18 mouse cellular contexts compared by ENCODE assay signal in genomic region chr1:168271207-168271606, GRCm38 (mm10).
"Had no signal": no experiment of that assay in that cellular context is flagged by ENCODE, and none has a peak within 500 bp of the region (broad histone marks: within the 10 kb centered on the region; RNA-seq: fewer than 3 reads in every experiment).

No protein-coding gene starts in this region.

- H3K9me3 ChIP-seq: liver, embryonic 15.5 days; lung, embryonic 15.5 days; midbrain, embryonic 10.5 days; midbrain, embryonic 13.5 days had no signal

- H3K4me3 ChIP-seq: left cerebral cortex, adult 2 months; liver, embryonic 15.5 days; lung, embryonic 15.5 days; midbrain, embryonic 10.5 days; midbrain, embryonic 13.5 days; myocyte had no signal

- DNase-seq: kidney, adult 18-20 months; kidney, adult 9 months; kidney, postnatal 14 days; kidney, postnatal 4 days; layer of hippocampus, postnatal 36 days; lung, adult 18-20 months; lung, postnatal 10 days; lung, postnatal 36 days; thymus, adult 18-20 months; thymus, postnatal 36 days had no signal

- H3K27me3 ChIP-seq: liver, embryonic 15.5 days; lung, embryonic 15.5 days; midbrain, embryonic 13.5 days had no signal

- H3K4me2 ChIP-seq: liver, embryonic 15.5 days; lung, embryonic 15.5 days; midbrain, embryonic 13.5 days had no signal

- ATAC-seq: intestine, embryonic 16.5 days; midbrain, embryonic 13.5 days; midbrain, embryonic 16.5 days had no signal

- H3K27ac ChIP-seq: left cerebral cortex, adult 2 months; liver, embryonic 15.5 days; lung, embryonic 15.5 days; midbrain, embryonic 10.5 days; midbrain, embryonic 13.5 days had no signal

- H3K9ac ChIP-seq: liver, embryonic 15.5 days; lung, embryonic 15.5 days; midbrain, embryonic 13.5 days had no signal

- H3K36me3 ChIP-seq: liver, embryonic 15.5 days; lung, embryonic 15.5 days; midbrain, embryonic 10.5 days; midbrain, embryonic 13.5 days had no signal

- H3K4me1 ChIP-seq: liver, embryonic 15.5 days had no signal
